Mouse (Mus musculus) MEL (cell line): ENCODE data around the gene Ubac2.

Experiments
- CTCF ChIP-seq, 3 experiments: IDR thresholded peaks in 2 of 3; conservative IDR thresholded peaks in 1 of 3; 2 replicates each; pipeline ENCODE4 v1.5.1; 2011 to 2012; ENCODE audit warnings: low read length in 3 of 3, low read depth in 2 of 3, mild to moderate bottlenecking in 2 of 3, improper control_type of control experiment in 1 of 3, inconsistent platforms in 1 of 3, mixed read lengths in 1 of 3, moderate library complexity in 1 of 3; ENCODE audit not compliant: control insufficient read depth in 1 of 3, insufficient read depth in 1 of 3, poor library complexity in 1 of 3, severe bottlenecking in 1 of 3
- MAFK ChIP-seq: IDR thresholded peaks from 2 replicates; pipeline ENCODE4 v1.6.1; 2011; ENCODE audit warnings: low read depth, mild to moderate bottlenecking, low read length, improper control_type of control experiment, borderline replicate concordance
- MEF2A ChIP-seq: IDR thresholded peaks from 2 replicates; pipeline ENCODE4 v1.6.1; 2014; ENCODE audit warnings: low read depth, mild to moderate bottlenecking, inconsistent platforms, low read length, improper control_type of control experiment; ENCODE audit not compliant: poor library complexity, insufficient replicate concordance, severe bottlenecking; ENCODE audit errors: extremely low read depth
- NELFE ChIP-seq: IDR thresholded peaks from 2 replicates; pipeline ENCODE4 v1.6.1; 2011; ENCODE audit warnings: low read depth, low read length, improper control_type of control experiment
- POLR2A ChIP-seq, 2 experiments: IDR thresholded peaks; 2 replicates each; pipeline ENCODE4 v1.6.1; 2011 to 2012; ENCODE audit warnings: low read length in 2 of 2, mild to moderate bottlenecking in 2 of 2, control low read depth in 1 of 2, improper control_type of control experiment in 1 of 2, low read depth in 1 of 2, moderate library complexity in 1 of 2; ENCODE audit not compliant: control insufficient read depth in 1 of 2, insufficient read depth in 1 of 2, poor library complexity in 1 of 2
- ZMIZ1 ChIP-seq: IDR thresholded peaks from 2 replicates; pipeline ENCODE4 v1.6.1; 2012; ENCODE audit warnings: low read depth, mild to moderate bottlenecking, inconsistent platforms, low read length, improper control_type of control experiment, moderate library complexity
- ZNF384 ChIP-seq: IDR thresholded peaks from 2 replicates; pipeline ENCODE4 v1.6.1; 2012; ENCODE audit warnings: low read depth, mild to moderate bottlenecking, inconsistent platforms, low read length, improper control_type of control experiment

- TF ChIP-seq NELFE, result no peak
- TF ChIP-seq ZNF384, result no peak
- TF ChIP-seq ZMIZ1, result no peak
- no peak for TF ChIP-seq POLR2A (IDR thresholded peaks at IDR 0.05; ENCODE audit: control insufficient read depth in 1 of 2, insufficient read depth in 1 of 2, low read depth in 1 of 2, low read length in 2 of 2, poor library complexity in 1 of 2)
- no peak for TF ChIP-seq MAFK
- no peak for TF ChIP-seq CTCF (IDR thresholded peaks at IDR 0.05 in 2 of 3, conservative IDR thresholded peaks at IDR 0.05 in 1 of 3; ENCODE audit: control insufficient read depth in 1 of 3, insufficient read depth in 1 of 3, low read depth in 2 of 3, low read length in 3 of 3, poor library complexity in 1 of 3, severe bottlenecking in 1 of 3)
- no peak for TF ChIP-seq MEF2A
These were observed 83.2 kb downstream of the Ubac2 start for GRCm38 (mm10) chr14:121961496-121962127.
